Mouse (Mus musculus): ENCODE measurements around the gene Nhlh1.

Nhlh1 gene

DNA sequence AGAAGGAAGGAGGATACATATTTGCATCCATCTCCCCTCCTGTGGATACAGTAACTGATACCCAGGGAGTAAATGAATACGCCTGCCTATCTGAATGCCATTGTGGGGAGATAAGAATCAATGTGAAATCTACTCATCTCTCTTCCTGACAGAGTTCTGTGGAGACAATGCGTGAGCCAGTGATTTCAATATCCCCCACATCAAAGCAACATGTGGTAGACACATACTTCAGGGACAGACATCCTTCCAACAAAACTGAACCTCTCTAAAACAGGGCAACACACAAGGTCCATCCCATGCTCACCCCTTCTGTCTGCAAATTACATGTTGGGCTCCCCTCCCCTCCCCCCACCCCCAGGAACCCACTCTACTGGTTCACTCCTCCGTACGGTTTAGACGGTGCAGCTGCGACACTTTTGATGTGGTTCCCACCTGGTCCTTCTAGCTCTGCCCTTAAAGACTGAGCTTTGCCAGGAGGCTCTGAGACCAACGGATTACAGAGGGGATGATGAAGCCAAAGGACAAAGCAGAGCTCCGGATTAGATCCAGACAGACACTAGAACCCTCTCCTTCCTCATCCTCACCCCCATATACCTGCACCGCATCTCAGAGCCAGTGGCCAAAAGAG is 41.9 kb downstream of the Nhlh1 start:
- no peak for DNase-seq

DNA sequence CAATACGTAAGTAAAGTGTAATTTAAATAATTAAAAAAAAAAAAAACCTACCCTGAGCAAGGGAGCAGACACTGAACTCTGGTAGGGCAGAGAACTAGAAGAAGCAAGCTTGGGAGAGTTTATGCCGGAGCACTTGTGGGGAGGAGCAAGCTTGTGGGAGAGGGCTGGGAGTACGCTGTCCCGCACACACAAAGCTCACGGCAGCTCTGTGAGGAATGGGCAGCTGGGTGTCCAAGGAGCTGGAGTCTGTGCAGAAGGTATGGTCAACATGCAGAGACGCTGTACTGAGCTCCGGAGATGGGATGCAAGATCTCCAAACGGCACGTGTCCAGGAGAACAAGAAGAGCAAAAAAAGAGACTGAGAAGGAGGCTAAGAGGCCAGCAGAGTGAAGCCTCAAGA is 42.6 kb downstream of the Nhlh1 start:
- no peak for DNase-seq

GRCm38 (mm10) chr1:172012030-172012429 is 45.3 kb downstream of the Nhlh1 start:
- DNase-seq, result peak; percentile 62

DNA sequence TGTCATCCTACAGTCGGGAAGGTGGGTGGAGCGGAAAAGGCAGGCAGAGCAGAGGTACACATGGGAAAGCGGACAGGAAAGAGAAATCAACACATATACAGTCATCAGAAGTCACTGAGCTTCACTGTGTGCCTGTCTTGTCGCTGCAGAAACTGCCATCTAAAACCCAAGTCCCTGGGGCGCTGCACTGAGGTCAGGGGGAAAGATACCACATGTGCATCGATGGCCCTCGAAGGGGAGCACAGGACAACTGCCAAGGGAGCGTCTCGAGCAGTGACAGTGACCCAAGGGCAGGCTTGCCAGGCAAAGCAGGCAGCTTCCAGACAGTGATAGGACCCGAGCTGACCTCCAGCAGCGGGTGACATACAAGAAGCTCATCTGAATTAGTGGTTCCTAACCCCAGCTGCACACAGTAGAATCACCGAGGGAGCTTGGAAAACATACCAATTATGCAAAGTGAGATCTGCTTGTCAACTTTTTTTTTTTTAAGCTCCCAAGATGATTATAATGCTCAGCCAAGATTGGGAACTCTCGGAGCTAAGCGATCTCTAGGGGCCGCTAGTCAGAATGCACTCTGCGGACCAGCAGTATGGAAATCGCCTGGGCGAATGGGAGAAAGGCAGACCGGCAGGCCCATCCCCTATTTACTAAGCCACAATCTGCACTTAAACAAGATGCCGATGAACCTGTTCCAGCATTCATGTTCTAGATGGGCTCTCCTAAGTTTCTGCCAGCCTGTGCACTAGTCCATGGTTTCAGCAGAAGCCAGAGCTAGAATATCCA is 47.1 kb downstream of the Nhlh1 start:
- DNase-seq, result no peak

DNA sequence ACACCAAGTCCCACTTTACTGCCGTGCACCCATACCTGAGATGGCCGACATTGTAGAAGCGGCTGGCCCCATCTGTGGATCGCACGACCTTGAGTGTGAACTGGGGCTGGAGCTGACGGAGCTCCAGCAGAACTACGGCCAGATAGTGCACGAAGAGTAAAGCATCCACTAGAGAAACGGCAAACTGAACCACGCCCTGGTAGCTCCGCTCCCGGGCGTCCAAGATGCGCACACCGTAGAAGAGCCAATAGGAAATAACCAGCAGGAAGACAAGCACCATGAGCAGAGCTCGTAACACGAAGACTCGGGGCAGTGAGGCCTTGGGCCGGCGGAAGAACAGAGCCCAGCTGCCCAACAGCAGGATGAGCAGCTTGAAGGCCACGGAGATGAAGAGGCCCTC is 48.0 kb downstream of the Nhlh1 start:
- DNase-seq, result no peak

DNA sequence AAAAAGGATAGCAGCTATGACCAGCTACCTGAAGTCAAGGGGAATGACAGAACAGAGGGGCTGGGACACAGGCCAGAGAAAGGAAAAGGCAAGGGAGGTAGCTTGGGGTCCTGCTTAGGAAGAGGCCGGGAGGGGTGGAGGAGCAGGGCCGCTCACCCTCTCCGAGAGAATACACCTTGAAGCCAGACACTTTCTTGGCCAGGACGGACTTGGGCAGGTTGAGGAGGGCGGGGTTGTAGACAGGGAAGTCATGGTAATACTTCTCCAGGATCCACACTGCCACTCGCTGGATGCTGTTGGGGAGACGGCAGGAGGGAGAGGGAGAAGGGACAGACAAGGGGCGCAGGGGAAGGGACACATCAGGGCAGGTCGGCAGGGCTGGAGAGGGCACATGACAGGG is 49.0 kb downstream of the Nhlh1 start:
- DNase-seq, result no peak

- DNase-seq, result no peak
Measured at GRCm38 (mm10) chr1:172007761-172008160, 49.6 kb downstream of the Nhlh1 start.

Measured in right cerebral cortex, adult 18-20 months (tissue).